Mouse (Mus musculus) liver, embryonic 11.5 days (tissue): ENCODE data around the gene Add3. TPM values are rescaled to one million over a fixed set of nuclear protein-coding genes. Genes with fewer than 3 reads are reported as not detected.
A peak's percentile ranks its signal among the peaks of the same experiment; 100 is the strongest.

ENCODE experiments used
- ATAC-seq: fragments of 200-750 bp; cut with Nextera tagmentation; replicated peaks from 2 replicates; pipeline ENCODE4 v1.8.0; 2017; ENCODE audit warnings: moderate number of reproducible peaks, mild to moderate bottlenecking, moderate TSS enrichment, moderate library complexity; ENCODE audit not compliant: low FRiP score
- DNase-seq: peaks from one replicate; pipeline ENCODE4 v3.0.0-alpha.2; 2017; ENCODE audit warnings: low spot score
- H3K27ac ChIP-seq: fragments of 300-500 bp; sonication (generic); 2 replicates; pipeline ENCODE4 v1.5.1; 2014; ENCODE audit warnings: mild to moderate bottlenecking, low read depth, low read length, control low read depth
- H3K27me3 ChIP-seq: fragments of 300-500 bp; sonication (generic); replicated peaks from 2 replicates; pipeline ENCODE4 v1.6.1; 2014; ENCODE audit warnings: low read length, mixed read lengths; ENCODE audit not compliant: control insufficient read depth, insufficient read depth
- H3K36me3 ChIP-seq: fragments of 300-500 bp; sonication (generic); 2 replicates; pipeline ENCODE4 v1.6.1; 2014; ENCODE audit warnings: mild to moderate bottlenecking, low read length, moderate library complexity, mixed read lengths; ENCODE audit not compliant: control insufficient read depth, insufficient read depth
- H3K4me1 ChIP-seq: fragments of 300-500 bp; sonication (generic); replicated peaks from 2 replicates; pipeline ENCODE4 v1.6.1; 2014; ENCODE audit warnings: low read length, mixed read lengths; ENCODE audit not compliant: control insufficient read depth, insufficient read depth
- H3K4me2 ChIP-seq: fragments of 300-500 bp; sonication (generic); 2 replicates; pipeline ENCODE4 v1.6.1; 2014; ENCODE audit warnings: mild to moderate bottlenecking, control low read depth, moderate library complexity
- H3K4me3 ChIP-seq: fragments of 300-500 bp; sonication (generic); 2 replicates; pipeline ENCODE4 v1.5.1; 2014; ENCODE audit warnings: low read depth, low read length, control low read depth
- H3K9ac ChIP-seq: fragments of 300-500 bp; sonication (generic); 2 replicates; pipeline ENCODE4 v1.6.1; 2014; ENCODE audit warnings: low read depth, low read length, control low read depth
- H3K9me3 ChIP-seq: fragments of 300-500 bp; sonication (generic); 2 replicates; pipeline ENCODE4 v1.6.1; 2016; ENCODE audit warnings: low read length, inconsistent platforms, mixed read lengths; ENCODE audit not compliant: control insufficient read depth
- WGBS: fragments of 180-500 bp; shearing (Covaris S2); extraction: QIAGEN DNeasy Blood & Tissue Kit; methylation state at CpG from one replicate; pipeline ENCODE4 v1.1.7; 2014; 5-methylcytosine and 5-hydroxymethylcytosine counted together
- polyA plus RNA-seq: library from polyadenylated mRNA; unstranded; fragments of >200 nt; fragmentation: Nextera tagmentation; extraction: Ambion mirVana; gene quantifications from 2 replicates; pipeline ENCODE4 v1.2.1, GENCODE M21; 2014

Add3 gene
- polyA plus RNA-seq, 1 experiment from 2014 or later, result 65.0 TPM

- WGBS, result 39% methylated on average over 18 of the region's 18 CpGs
- no peak overlapping the region for H3K4me3 ChIP-seq
- no peaks in the 10 kb centered on the region for H3K27me3 ChIP-seq
- ATAC-seq (no peak), DNase-seq (no peak)
- no peak overlapping the region for H3K27ac ChIP-seq
- no peak overlapping the region for H3K9ac ChIP-seq
- H3K4me1 ChIP-seq, result peaks cover 29% of the 10 kb centered on the region
- H3K9me3 ChIP-seq, result no peaks in the 10 kb centered on the region
- no peaks in the 10 kb centered on the region for H3K36me3 ChIP-seq
- H3K4me2 ChIP-seq, result peak overlapping the region; percentile 6; the same call in 1 of the 2 replicates
These were observed 12.6 kb upstream of the Add3 start for GRCm38 (mm10) chr19:53127320-53128291.

- Histone ChIP-seq H3K9ac (no peak overlapping the region), H3K9me3 (no peaks in the 10 kb centered on the region), H3K27ac (no peak overlapping the region), H3K4me1 (peaks cover 29% of the 10 kb centered on the region), H3K27me3 (no peaks in the 10 kb centered on the region), H3K4me2 (peak overlapping the region; percentile 6), H3K36me3 (no peaks in the 10 kb centered on the region), H3K4me3 (no peak overlapping the region)
- WGBS, result 20% methylated on average over 13 of the region's 13 CpGs
- DNase-seq (no peak), ATAC-seq (no peak)
These were observed 11.5 kb upstream of the Add3 start for GRCm38 (mm10) chr19:53128494-53129337.

GRCm38 (mm10) chr19:53130399-53131175 is 9.7 kb upstream of the Add3 start:
- WGBS, result 79% methylated on average over 15 of the region's 16 CpGs
- H3K27ac ChIP-seq, result no peak overlapping the region
- H3K27me3 ChIP-seq, result no peaks in the 10 kb centered on the region
- H3K4me2 ChIP-seq, result no peak overlapping the region
- H3K9me3 ChIP-seq, result no peaks in the 10 kb centered on the region
- DNase-seq (no peak), ATAC-seq (no peak)
- no peak overlapping the region for H3K9ac ChIP-seq
- peaks cover 28% of the 10 kb centered on the region for H3K4me1 ChIP-seq
- no peaks in the 10 kb centered on the region for H3K36me3 ChIP-seq
- no peak overlapping the region for H3K4me3 ChIP-seq

GRCm38 (mm10) chr19:53132471-53132870 is 7.8 kb upstream of the Add3 start:
- H3K9me3 ChIP-seq, result no peaks in the 10 kb centered on the region

GRCm38 (mm10) chr19:53136336-53137090 is 3.7 kb upstream of the Add3 start:
- Histone ChIP-seq H3K9me3 (no peaks in the 10 kb centered on the region), H3K9ac (no peak overlapping the region), H3K4me2 (no peak overlapping the region), H3K36me3 (no peaks in the 10 kb centered on the region), H3K27ac (no peak overlapping the region), H3K4me3 (no peak overlapping the region), H3K4me1 (peaks cover 7% of the 10 kb centered on the region), H3K27me3 (no peaks in the 10 kb centered on the region)
- 76% methylated on average over 13 of the region's 13 CpGs for WGBS
- ATAC-seq, result no peak
- DNase-seq, result no peak

More at GRCm38 (mm10) chr19:53132471-53132870, 7.8 kb upstream of the Add3 start:
- Histone ChIP-seq H3K27ac (no peak overlapping the region), H3K9ac (no peak overlapping the region), H3K4me1 (peaks cover 17% of the 10 kb centered on the region), H3K4me3 (no peak overlapping the region), H3K4me2 (no peak overlapping the region), H3K36me3 (no peaks in the 10 kb centered on the region), H3K27me3 (no peaks in the 10 kb centered on the region)
- DNase-seq (no peak), ATAC-seq (no peak)
- 84% methylated on average over 10 of the region's 10 CpGs for WGBS

- no peaks in the 10 kb centered on the region for H3K27me3 ChIP-seq
- no peak overlapping the region for H3K9ac ChIP-seq
- ATAC-seq (no peak), DNase-seq (no peak)
- WGBS, result 70% methylated on average over 4 of the region's 4 CpGs
- H3K9me3 ChIP-seq, result no peaks in the 10 kb centered on the region
- no peak overlapping the region for H3K4me3 ChIP-seq
- no peaks in the 10 kb centered on the region for H3K36me3 ChIP-seq
- H3K4me1 ChIP-seq, result peaks cover 8% of the 10 kb centered on the region
- no peak overlapping the region for H3K4me2 ChIP-seq
- no peak overlapping the region for H3K27ac ChIP-seq
These were observed 3.0 kb upstream of the Add3 start for GRCm38 (mm10) chr19:53137116-53137670.

- ATAC-seq (no peak), DNase-seq (no peak)
- H3K4me3 ChIP-seq, result peak overlapping the region; percentile 92
- peak overlapping the region; percentile 97 for H3K4me2 ChIP-seq
- H3K9me3 ChIP-seq, result no peaks in the 10 kb centered on the region
- H3K27me3 ChIP-seq, result no peaks in the 10 kb centered on the region
- peak overlapping the region; percentile 74 for H3K27ac ChIP-seq
- peak overlapping the region; percentile 74 for H3K9ac ChIP-seq
- 3% methylated on average over 6 of the region's 6 CpGs for WGBS
- peaks cover 14% of the 10 kb centered on the region for H3K4me1 ChIP-seq
- no peaks in the 10 kb centered on the region for H3K36me3 ChIP-seq
These were observed 584 bp downstream of the Add3 start for GRCm38 (mm10) chr19:53140804-53141250.
